Mouse (Mus musculus) lung, postnatal 0 days (tissue): ENCODE data around the gene Fry.

Experiments used
- CTCF ChIP-seq: IDR thresholded peaks from 2 replicates; pipeline ENCODE4 v1.5.1; 2016; ENCODE audit warnings: antibody characterized with exemption, mild to moderate bottlenecking
- EP300 ChIP-seq: IDR thresholded peaks from 2 replicates; pipeline ENCODE4 v1.6.1; 2016; ENCODE audit warnings: antibody characterized with exemption, mild to moderate bottlenecking, control low read depth

DNA sequence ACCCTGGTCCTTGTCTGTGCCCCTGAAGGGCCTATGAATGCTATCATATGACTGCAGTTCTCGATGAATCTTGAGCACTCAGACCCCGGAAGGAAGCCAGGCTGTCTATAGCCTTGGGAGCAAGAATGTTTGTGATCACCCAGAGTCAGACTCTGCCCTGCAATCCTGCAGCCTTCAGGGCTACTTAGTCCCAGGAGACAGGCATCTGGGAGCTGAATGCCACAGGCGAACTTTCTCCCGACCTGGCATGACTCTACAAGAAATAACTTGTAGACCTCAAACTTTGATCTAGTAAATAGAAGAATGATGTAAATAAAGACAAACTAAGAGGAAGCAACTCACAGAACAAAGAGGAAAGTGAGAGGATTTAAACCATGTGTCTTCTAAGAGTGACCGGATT, 40.7 kb downstream of the Fry start:
- TF ChIP-seq CTCF: no peak
- no peak for TF ChIP-seq EP300
